Mouse (Mus musculus) lung, postnatal 25 days (tissue): ENCODE results near the gene Dkk3.
"Not testable (repeated sequence)": the region's sequence is repeated elsewhere in the genome, so short reads cannot be mapped to it uniquely, and the experiment has no call there.

ENCODE experiments used
- DNase-seq: peaks from one replicate; pipeline ENCODE4 v3.0.0; 2022; ENCODE audit warnings: low spot score

Dkk3 gene

DNA sequence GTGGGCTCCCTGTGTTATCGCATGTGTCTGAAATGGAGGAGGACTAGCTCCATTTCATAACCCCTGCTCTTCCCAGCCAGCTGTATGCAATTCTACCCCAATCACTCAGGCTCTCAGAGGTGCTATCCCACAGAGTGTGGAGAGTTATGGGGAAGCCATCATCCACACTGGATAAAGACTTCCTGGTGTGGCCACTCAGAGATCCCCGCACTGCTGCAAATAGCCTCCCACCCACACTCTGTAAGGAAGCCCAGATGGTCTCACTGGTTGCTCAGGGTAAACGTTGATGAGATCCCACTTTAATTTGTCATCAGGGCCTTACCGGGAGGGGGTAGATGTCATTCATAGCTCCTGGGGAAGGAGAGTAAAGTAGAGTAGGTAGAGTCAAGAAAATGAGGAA is 6.7 kb upstream of the Dkk3 start:
- no peak for DNase-seq

GRCm38 (mm10) chr7:112165032-112165431 is 6.2 kb upstream of the Dkk3 start:
- not testable (repeated sequence) for DNase-seq

DNA sequence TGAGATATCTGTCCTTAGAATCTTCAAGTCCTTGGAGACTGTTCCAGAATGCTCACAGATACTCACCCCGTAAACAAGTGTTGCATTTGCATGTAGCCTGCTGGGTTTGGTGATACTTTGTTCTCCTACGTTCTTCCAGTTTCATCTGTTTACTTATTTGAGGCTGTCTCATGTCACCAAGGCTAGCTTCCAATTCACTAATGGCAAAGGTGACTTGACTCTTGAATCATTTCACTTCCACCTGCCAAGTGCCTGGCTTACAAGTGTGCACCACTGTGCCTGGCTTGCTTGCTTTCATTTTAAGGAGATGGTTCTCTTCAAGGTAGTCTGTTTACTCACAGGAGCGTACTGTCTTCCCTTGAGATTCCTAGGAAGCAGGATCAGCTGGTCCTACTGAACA is 5.6 kb upstream of the Dkk3 start:
- no peak for DNase-seq

DNA sequence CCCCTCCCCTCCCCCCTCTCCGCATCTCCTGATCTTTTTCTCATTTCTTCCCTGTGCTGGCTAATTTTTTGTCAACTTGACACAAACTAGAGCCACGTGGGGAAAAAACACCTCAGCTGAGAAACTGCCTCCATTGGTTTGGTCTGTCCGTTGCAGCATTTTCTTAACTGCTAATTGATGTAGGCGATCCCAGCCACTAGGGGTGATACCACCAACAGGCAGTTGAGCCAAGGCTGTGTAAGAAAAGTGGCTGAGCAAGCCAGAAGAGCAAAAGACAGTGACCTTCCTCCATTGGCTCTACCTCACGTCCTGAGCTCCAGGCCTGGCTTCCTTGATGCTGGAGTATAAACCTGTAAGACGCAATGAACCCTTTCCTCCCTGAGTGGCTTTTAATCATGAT is 978 bp upstream of the Dkk3 start:
- DNase-seq, result no peak

DNA sequence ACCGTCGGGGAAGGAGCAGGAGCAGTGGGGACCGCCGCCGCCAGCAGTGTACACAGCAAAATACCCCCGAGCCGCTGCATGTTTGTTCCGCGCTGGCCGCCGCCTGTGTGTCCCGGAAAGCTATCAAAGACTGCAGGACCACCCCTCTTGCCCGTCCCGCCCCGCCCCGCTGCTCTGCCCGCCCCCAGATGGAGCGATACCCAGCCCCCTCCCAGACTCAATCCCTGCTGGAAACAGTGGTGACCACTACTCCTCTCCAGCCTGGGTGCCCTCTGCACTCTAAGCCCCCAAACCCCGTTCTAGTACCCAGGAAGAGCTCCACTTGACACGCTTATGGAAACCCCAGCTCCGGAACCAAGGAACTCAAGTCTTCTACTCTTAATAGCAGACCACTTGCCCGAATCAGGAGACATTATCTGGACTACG is 528 bp downstream of the Dkk3 start:
- DNase-seq, result no peak

GRCm38 (mm10) chr7:112157584-112158315 is 1.1 kb downstream of the Dkk3 start:
- no peak for DNase-seq

DNA sequence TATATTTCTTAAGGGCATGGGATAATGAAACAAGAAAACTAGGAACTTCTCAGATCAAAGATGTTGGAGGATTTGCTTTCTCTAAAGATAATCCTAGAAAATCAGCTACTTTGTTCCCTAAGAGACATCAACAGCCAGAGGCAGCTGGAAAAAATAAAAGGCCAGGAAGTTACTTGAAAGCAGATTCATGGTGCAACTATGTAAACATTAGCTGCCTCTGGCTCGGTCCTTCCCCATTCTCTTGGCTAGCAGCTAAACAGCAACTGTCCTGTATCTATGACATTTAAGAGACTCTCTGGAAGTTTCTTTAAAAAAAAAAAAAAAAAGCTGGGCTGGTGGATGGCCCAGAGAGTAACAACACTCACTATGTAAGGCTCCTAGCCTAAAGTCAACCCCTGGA is 3.7 kb downstream of the Dkk3 start:
- DNase-seq, result peak; percentile 28

DNA sequence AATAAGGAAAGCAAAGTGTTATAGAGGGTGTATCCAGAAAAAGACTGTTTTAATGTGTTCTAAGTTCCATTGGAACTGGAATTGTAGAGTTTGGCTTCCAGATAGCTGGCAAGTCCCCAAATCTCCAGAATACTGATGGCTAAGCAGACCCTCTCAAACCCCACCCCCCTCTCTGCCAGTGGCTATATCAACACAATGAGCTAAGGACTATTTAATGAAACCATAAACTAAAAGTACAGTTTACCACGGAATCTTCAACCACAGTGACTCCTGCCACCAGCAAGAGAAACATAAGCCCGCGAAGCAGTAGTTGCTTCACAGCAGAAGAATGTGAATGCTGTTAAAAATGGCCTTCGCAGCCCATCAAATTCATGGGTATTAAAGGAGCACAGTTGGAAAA is 4.4 kb downstream of the Dkk3 start:
- no peak for DNase-seq

DNA sequence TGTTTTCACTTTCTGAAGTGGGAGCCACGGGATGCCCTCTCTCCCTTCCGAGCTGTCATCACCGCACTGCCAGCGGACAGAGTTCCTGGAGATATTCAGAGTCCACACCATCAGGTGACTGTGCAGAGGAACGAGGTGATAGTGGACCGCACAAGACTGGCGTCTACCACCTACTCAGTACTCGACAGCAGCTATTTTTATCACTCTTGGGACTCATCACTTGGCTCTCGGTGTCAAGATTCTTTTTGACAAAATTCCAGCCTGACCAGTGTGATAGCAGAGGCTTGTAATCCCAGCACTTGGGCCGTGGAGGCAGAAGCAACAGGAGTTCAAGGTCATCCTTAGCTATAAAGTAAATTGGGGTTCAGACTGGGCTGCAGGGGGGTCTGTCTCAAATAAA is 9.7 kb downstream of the Dkk3 start:
- DNase-seq, result no peak

GRCm38 (mm10) chr7:112147979-112148378 is 10.9 kb downstream of the Dkk3 start:
- DNase-seq, result no peak

DNA sequence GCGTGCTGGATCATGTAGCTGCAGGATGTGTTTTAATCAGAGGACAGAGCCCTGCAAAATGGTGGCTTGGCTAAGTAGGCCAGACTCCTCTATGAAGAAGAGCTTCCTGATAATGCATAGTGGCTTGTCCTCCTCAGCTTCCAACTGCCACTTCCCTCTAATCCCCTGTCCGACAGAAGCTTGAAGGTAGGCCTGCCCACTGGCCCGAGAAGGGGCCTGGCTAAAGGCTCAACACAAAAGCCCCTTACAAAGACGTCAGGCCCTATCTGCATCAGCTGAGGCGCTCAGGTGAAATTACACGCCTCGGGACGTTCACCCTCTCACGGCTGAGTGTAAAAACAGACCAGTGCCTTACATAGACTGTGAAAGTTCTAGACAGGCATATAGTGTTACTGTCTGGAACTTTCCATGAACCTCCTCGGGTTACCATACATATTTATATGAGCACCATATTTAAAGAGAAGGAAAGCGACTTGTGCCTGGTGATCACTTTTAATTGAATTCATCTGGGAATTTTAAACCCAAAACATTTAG is 14.1 kb downstream of the Dkk3 start:
- no peak for DNase-seq

DNA sequence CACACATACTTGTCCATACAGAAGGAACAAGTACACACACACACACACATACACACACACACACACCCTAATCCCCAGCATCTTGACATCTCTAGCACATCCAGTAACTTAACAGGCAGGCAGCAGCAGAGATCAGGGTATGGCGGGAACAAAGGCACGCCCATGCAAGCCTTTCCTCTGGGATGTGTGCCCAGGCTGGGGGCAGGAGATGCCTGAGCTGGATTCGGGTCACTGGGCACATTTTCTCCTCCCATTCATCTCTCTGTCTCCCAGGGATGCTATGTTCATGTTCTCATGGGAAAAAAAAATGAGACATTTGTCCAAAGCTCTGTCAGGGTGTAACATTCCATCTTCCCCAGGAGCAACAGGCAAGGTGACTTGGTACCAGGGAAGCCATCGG is 14.9 kb downstream of the Dkk3 start:
- DNase-seq, result no peak

GRCm38 (mm10) chr7:112143090-112143500 is 15.8 kb downstream of the Dkk3 start:
- DNase-seq, result no peak

GRCm38 (mm10) chr7:112142616-112143015 is 16.2 kb downstream of the Dkk3 start:
- no peak for DNase-seq

DNA sequence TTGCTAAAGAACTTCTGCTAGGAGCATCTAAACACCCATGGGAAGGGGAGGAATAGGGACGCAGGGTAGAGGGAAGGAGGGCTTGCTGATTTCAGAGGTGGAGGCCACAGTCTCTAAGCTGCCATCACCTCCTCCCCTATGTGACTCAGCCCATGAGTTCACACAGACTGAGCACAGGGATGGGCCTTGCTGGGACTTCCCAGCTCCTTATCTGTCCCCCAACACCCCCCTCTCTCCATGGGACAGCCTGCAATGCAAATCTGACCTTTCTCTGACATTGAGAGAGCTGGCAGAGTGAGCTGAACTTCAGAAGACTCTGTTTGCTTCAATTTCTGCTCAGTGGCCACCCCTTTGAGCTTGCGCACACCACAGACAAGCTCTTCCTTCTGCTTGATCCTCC is 18.1 kb downstream of the Dkk3 start:
- DNase-seq, result no peak

DNA sequence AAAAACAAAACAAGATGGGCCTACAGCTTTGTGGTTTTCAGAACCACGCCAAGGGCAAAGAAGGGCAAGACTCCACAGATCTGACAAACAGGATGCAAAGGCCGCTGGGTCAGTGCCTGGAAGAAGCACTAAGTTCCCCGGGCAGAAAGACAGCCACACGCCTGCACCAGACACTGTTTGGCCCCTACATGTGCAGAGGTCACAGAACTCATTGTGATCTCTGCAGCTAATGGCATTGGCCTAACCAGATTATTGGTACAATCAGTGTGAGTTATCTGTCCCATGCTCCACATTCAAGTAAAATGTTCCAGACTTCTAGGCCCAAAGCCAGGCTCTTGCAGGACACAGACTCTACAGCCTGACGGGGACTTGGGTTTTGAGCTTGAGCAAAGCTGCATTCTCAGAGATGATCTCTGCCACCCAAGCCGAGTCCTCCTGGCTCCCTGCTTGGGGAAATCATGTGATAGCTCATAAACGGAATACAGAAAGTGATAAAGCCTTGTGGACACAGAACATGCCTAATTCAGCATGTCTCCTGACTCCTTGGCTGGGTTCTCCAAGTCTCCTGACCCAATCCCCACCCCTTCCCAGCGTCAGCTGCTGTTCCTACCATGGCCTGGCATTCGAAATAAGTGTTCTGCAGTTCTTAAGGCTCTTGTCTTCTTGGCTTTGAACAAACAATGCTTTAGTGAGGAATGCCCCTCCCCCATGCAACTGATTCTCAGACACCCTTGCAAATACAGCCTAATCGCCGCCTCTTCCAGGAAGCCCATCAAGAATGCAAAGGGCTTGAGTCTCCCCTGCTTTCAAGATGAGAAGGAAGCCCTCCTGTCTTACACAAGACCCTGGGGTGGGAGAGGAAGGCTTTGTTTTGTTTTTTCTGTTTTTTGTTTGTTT is 20.1 kb downstream of the Dkk3 start:
- peak; percentile 39 for DNase-seq

DNA sequence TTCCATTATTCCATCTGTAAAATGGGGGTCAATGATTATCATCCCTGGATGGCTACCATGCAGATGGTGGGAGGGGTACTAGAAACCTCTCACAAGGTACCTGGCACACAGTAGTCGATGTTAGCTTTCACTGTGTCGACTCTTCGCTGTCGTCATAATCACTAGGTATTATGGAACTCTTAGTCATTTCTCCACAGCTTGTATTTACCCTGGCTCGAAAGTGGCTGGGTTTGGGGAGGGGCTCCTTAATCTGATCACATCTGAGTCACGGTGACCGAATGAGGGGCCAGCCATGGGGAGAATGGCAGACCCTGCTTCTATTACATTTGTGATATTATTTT is 20.7 kb downstream of the Dkk3 start:
- DNase-seq, result no peak

GRCm38 (mm10) chr7:112136537-112136936 is 22.3 kb downstream of the Dkk3 start:
- DNase-seq, result no peak

- DNase-seq, result no peak
These were observed 23.7 kb downstream of the Dkk3 start for GRCm38 (mm10) chr7:112135161-112135560.

- DNase-seq, result no peak
These were observed 25.6 kb downstream of the Dkk3 start for GRCm38 (mm10) chr7:112133277-112133676.

DNA sequence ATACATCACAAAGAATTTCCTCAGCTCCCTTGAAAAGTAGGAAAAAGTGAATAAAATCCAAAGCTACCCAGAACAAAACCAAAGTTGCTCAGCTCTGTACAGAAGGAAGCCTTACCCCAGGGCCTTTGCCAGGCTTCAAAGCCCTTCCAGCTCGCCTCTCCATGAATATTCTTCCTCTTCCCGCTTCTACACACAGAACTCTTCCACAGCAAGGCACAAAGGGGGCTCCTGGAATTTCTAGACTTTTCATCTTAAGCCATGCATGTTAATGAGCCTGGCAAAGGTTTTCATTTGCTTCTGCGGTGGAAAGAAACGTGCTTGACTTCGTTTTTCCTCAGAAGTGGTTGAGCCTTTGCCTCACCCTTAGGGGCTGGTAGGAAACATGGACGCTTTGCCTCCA is 26.9 kb downstream of the Dkk3 start:
- no peak for DNase-seq

- no peak for DNase-seq
These were observed 28.2 kb downstream of the Dkk3 start for GRCm38 (mm10) chr7:112130660-112131059.

DNA sequence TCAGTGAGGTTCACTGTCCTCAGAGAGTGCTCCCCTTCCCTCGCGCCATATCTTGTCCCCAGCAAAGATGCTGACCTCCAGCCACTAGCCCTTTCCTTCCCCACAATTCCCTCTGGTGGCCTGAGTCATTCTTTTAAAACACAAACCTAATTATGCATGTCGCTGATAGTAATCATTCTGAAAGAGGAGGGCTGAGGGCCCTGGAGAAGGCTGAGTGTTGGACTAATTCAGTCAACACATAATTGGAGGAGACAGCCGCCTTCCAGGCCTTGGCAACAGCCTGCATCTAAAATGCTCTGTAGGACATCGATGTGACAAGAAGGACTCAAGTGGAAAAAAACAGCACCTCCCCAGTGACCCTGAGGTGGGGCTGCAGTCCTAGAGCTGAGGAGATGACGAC is 29.0 kb downstream of the Dkk3 start:
- DNase-seq, result no peak
